In the genomic region with DNA sequence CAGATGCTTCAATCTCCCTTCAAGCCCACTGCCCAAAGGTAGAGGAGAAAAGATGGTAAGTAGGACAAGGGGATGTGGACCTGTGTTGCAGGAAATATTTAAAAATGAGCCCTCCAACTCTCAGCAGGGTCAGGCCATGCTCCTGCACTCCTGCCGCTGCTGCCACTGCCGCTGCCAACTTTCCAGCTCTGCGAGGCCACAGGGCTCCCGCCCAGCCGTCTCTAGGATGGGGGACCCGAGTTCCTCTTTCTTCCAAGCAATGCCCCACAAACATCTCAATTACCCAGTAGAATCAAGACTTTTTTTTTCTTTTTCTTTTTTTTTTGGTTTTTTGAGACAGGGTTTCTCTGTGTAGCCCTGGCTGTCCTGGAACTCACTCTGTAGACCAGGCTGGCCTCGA, we compare ENCODE assay signal across 24 mouse cellular contexts.
"Had no signal": no experiment of that assay in that cellular context is flagged by ENCODE, and none has a peak within 500 bp of the region (broad histone marks: within the 10 kb centered on the region; RNA-seq: fewer than 3 reads in every experiment).

No protein-coding gene starts in this region.

- H3K4me3 ChIP-seq: heart, embryonic 10.5 days; heart, embryonic 12.5 days; hindbrain, embryonic 13.5 days; hindbrain, embryonic 15.5 days; kidney, embryonic 15.5 days; limb, embryonic 13.5 days; limb, embryonic 15.5 days; liver, embryonic 12.5 days had no signal

- H3K4me2 ChIP-seq: heart, embryonic 12.5 days; hindbrain, embryonic 13.5 days; hindbrain, embryonic 15.5 days; kidney, embryonic 15.5 days; limb, embryonic 13.5 days; limb, embryonic 15.5 days; liver, embryonic 12.5 days had no signal

- ATAC-seq: hindbrain, postnatal 0 days; intestine, embryonic 16.5 days; liver, embryonic 12.5 days had no signal

- DNase-seq: gastrocnemius, postnatal 14 days; gastrocnemius, postnatal 36 days; heart, postnatal 10 days; heart, postnatal 4 days; kidney, adult 11 months; kidney, adult 2 months; kidney, adult 9 months; kidney, postnatal 14 days; kidney, postnatal 36 days; layer of hippocampus, adult 9-11 months; layer of hippocampus, postnatal 36 days; left cerebral cortex, postnatal 4 days had no signal

- H3K9me3 ChIP-seq: heart, embryonic 10.5 days; hindbrain, embryonic 13.5 days; hindbrain, embryonic 15.5 days; kidney, embryonic 15.5 days; limb, embryonic 13.5 days; limb, embryonic 15.5 days; liver, embryonic 12.5 days had no signal

- H3K27ac ChIP-seq: heart, embryonic 10.5 days; hindbrain, embryonic 13.5 days; hindbrain, embryonic 15.5 days; hindbrain, postnatal 0 days; kidney, embryonic 15.5 days; kidney, postnatal 0 days; limb, embryonic 13.5 days; limb, embryonic 15.5 days; liver, embryonic 12.5 days; liver, embryonic 14.5 days had no signal

- H3K27me3 ChIP-seq: hindbrain, embryonic 15.5 days; limb, embryonic 15.5 days; liver, embryonic 12.5 days had no signal

- H3K36me3 ChIP-seq: heart, embryonic 10.5 days; heart, embryonic 12.5 days; hindbrain, embryonic 13.5 days; hindbrain, embryonic 15.5 days; kidney, embryonic 15.5 days; limb, embryonic 13.5 days; limb, embryonic 15.5 days; liver, embryonic 12.5 days had no signal

- H3K9ac ChIP-seq: heart, embryonic 12.5 days; hindbrain, embryonic 13.5 days; hindbrain, embryonic 15.5 days; kidney, embryonic 15.5 days; limb, embryonic 13.5 days; limb, embryonic 15.5 days; liver, embryonic 12.5 days; liver, embryonic 14.5 days had no signal

- H3K4me1 ChIP-seq: heart, embryonic 10.5 days; heart, embryonic 12.5 days; hindbrain, embryonic 13.5 days; hindbrain, embryonic 15.5 days; kidney, embryonic 15.5 days; limb, embryonic 13.5 days; limb, embryonic 15.5 days; liver, embryonic 12.5 days had no signal
